Mouse (Mus musculus) kidney, adult 18-20 months (tissue): ENCODE data around the gene Runx2.
A peak's percentile ranks its signal among the peaks of the same experiment; 100 is the strongest.

Source experiments
- DNase-seq: peaks from one replicate; pipeline ENCODE4 v3.0.0; 2021

Runx2 gene

DNA sequence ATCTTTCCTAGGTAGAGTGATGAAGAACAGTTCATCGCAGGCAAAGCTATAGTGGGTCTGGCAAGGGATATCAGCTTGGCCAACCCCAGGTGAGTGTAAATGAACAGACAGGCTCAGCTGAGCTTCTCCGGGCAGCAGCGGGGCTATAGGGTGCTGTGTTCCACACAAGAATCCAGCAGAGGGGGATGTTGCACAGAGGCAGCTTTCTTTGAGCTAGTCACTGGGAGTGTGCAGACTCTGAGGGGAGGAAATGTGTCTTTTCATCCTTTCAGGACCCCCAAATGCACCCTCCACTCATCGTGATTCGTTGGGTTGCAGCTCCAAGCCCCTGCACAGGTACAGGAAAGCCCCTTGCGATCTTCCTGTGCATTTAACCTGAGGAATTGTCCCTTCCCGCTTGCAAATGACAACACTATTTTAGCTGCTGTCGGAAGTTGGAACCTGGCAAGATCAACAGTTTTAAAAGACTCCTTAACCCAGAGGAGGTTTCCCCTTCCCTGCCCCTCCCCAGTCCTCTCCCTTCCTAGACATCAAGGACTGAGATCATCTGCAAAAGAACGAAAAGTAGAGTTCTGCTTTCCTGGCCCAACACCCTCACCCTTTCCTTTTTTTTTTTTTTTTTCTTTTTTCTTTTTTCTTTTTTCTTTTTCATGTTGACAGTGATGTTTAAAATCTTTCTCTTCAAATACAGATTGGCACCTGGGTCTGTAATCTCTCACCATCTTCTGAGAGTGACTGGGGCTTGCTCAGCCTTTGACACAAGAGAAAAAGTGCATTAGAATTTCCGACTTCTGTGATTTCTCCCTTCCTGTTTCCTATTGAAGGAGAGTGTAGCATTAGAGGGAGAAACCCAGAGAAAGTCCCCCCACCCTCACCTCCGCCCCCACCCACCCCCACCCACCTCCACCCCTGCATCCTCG is 358.7 kb downstream of the Runx2 start:
- peak; percentile 60 for DNase-seq

DNA sequence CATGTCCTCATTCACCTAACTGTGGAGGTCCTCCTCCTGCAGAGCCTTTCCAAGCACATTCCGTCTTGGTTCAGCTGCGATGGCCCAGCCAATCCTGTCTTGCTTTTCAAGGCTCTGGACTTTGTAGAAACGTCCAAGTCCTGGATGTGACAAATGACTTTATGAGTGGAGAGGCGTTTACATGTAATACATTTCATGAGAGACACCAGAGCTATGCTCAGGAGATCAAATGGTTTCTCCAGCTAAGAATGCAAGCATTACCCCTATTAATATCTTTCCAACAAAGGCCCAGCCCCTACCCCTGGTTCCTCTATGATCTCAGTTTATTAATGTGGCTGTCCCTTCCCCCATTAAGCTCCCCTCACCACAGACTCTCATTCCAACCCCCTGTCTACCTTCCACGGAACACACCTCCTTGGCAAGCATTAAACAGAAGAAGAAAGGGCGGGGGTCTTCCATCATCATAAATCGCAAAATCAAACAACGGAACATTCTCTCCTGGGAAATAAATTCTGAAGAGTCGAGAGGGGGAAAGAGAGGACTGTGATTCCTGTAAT is 364.6 kb downstream of the Runx2 start:
- DNase-seq, result no peak
